Mouse (Mus musculus) layer of hippocampus, postnatal 14 days (tissue): ENCODE data around the gene Rnf157. TPM values are rescaled to one million over a fixed set of nuclear protein-coding genes. Genes with fewer than 3 reads are reported as not detected.

ENCODE experiments used
- DNase-seq, 2 experiments: peaks; one replicate each; pipeline ENCODE4 v3.0.0; 2021 to 2022; ENCODE audit warnings: low spot score in 2 of 2, mixed read lengths in 1 of 2
- total RNA-seq, 2 experiments: library from RNA; stranded (reverse); gene quantifications; 2 replicates each; pipeline ENCODE4 v1.2.3; 2021

The Rnf157 gene
- total RNA-seq, 2 experiments from 2014 or later, result 236 to 242 TPM

DNA sequence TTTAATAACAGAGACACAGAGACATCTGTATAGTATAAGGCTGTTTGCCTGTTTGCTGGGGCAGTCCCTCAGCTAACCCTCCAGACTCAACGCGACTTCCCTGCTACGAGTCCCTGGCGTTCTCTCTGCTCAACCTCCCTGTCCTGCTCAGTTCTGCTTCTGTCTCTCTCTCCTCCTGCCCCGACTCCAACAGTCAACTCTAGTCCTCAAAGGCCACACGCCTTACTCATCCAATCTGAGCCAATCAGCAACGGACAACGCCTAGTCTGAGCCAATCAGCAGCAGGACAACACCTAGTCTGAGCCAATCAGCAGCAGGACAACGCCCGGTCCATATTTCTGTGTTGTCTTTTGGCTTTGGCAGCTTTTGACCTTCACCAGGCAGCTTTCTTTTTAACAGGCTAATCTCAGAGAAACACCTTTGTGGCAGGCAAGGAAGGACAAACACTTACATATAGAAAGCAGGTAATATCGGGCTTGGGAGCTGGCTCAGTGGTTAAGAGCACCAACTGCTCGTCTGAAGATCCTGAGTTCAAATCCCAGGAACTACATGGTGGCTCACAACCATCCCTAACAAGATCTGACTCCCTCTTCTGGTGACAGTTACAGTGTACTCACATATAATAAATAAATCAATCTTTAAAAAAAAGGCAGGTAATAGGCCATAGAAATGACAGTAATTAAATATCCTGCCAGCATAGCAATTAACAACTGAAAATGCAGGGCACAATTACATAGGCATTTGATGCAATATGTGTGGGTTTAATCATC, 104.9 kb downstream of the Rnf157 start:
- DNase-seq, result no peak

DNA sequence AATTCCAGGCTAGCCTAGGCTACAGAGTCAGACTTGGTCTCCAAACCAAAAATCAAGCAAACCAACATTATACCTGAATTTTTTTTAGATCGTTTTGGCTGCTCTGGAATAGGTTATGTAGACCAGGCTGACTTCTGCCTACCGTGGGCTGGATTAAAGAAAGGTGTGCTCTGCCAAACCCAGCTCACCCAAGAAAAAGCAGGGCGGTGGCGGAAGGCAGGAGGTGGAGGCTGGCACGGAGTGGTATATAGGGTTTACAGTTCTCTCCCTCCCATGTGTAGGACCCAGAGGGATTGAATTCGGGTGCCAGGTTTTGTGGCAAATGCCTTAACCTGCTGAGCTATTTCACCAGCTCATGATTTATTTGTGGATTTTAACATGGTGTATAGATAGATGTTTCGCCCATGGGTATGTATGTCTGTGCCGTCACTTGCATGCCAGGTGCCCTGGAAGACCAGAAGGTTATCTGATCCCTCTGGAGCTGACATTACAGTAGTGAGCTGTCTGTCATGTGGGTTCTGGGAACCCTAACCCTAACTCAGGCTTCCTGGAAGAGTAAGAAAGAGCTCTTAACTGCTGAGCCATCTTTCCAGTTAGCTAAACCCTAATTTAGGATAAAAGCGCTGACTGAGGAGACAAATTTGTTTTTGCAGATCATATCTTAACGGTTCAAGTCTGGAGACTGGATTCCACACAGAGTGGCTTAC, 105.7 kb downstream of the Rnf157 start, which contains the start of gene Exoc7:
Exoc7 (minus strand) TSS at position 215 of the 707 bp plus-strand sequence.
- DNase-seq, result no peak

GRCm38 (mm10) chr11:116306126-116306982, 106.5 kb downstream of the Rnf157 start:
- DNase-seq, result peak; percentile 85 to 92

DNA sequence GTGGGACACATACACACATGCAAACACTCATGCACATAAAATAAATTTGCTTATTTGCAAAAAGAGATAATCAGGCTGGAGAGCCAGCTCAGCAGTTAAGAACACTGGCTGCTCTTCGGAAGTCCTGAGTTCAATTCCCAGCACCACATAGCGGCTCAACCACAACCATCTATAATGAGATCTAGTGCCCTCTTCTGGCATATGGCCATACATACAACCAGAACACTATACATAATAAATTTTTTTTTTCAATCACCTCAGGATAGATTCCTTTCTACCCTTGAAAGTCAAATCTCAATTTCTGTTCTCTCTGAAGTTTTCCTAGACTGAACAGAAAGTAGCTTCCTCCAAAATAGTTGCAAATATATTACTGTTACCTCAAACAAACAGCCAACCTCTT, 107.4 kb downstream of the Rnf157 start:
- no peak for DNase-seq

GRCm38 (mm10) chr11:116298621-116299020, 114.2 kb downstream of the Rnf157 start:
- no peak for DNase-seq

DNA sequence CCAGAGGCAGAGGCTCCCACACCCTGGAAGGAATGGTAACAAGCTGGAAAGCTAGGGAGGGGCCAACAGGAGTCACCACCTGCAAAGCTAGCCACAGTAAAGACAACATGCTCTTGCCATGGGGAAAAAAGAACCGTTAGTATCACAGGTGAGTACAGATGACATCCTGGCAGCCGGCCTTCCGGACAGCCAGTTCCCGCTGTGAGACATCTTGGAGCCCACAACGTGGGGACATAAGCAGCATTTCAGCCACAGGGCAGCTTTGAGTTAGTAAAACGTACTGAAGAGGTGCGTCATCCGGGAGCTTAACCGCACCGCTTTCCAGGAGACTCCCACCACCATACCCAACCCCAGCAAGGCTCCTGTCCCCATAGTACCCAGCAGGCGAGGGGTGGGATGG, 114.6 kb downstream of the Rnf157 start:
- no peak for DNase-seq

DNA sequence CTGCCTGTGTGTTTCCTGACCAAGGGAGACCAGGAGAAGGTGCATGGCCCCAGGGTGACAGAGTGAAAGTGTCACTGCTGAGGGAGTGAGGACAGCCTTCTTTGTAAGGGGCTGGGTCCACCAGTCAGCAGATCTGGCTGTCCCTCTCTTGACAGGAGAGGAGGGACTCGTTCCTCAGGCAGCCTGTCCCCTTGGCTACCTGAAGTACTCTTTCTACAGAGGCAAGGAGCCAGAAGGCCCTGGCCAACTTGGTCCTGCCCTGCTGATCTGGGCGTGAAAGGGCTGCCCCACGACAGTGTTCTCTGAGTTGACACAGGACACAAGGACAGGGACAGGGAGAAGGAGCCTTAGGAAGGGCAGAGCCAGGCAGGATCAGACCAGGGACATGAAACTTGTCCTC, 115.8 kb downstream of the Rnf157 start:
- DNase-seq, result no peak

- DNase-seq, result no peak
These were observed 116.6 kb downstream of the Rnf157 start for GRCm38 (mm10) chr11:116296191-116296734.

DNA sequence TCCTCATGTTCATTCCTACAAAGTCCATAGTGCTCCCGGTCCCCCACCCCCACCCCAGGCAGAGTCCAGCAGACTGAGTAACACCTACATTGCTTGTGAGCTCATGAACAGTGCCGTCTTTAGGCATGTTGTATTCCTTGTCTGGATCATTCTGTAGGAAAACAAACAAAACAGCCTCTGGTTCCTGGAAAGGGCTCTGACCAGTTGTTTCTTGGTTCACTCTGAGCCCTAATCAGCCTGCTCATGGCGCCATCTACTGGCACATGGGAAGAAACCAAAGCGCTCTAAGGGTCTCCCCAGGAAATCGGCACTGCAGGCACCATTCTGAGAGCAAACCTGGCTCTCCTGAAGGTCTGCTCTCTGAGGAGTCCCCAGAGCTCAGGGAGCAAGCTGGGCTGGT, 118.5 kb downstream of the Rnf157 start:
- DNase-seq, result peak; percentile 43 to 52

DNA sequence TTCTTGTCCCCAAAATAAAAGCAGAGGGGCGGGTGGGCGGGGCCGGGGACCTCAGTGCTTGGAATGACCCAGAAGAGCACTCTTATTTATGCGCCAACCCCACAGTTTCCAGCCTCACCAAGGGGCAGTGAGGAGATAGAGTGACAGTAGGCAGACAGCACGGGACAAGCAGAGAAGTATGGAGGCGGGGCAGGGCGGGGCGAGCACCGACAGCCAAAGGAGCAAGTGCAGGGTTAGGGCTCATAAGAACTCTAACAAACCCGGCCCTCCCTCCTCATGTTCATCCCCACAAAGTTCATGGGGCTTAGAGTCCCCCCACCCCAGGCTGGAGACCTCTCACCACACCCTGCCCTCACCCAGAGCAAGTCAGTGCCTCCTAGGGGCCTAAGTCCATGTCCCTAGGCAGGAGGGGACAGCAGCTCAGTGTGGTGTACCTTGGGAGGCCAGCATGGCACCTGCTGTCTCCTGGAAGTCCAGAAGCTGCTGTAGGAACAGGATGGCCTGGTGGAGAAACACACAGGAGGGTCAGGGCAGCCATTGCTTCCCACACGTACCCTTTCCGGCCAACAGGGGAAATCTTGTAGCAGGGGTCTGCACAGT, 119.2 kb downstream of the Rnf157 start:
- no peak for DNase-seq

DNA sequence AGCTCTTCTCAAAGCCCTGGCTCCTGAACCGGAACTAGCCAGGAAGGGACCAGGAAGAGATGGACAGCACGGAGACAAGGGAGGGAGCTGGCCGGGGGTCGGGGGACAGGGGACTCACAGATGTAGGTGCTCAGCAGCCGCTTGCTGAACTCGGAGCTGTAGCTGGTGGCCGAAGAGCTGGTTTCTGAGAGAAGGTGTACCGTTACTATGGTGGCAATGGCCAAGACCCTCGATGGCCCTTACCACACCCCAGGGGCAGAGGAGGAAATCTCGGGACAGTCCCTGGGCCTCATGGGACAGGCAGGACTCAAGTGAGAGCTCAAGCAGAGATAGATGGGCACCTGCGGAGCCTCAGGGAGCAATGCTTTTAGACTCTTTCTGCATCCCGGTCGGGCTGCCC, 120.4 kb downstream of the Rnf157 start:
- no peak for DNase-seq

DNA sequence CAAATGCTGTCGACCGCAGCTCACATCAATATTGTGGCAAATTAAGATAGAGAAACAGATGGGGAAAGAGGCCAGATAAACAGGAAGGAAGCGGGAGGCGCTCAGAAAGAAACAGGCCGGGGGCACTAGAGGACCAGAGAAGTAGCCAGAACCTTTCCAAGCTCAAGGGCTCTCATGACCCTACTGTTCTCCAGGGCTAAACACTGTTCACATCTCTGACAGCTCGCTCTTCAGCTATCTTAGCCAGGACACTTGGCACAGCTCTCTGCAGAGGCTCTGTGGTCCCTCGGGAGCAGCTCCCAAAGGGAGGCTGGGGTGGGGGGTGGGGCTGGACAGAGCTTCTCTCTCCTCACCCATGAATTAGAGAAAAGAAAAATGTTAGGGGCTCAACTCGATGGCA, 122.3 kb downstream of the Rnf157 start:
- no peak for DNase-seq

- no peak for DNase-seq
These were observed 125.5 kb downstream of the Rnf157 start for GRCm38 (mm10) chr11:116287351-116287750.

Other genes starting within 250 kb of the Rnf157 start
- gene Fbf1, start 244.9 kb downstream of the Rnf157 start, total RNA-seq, result 100 to 1,000 TPM in 1 of 2 experiments, 10 to 100 TPM in 1; 87.9 to 102 TPM
- 10 to 100 TPM; 42.9 to 53.7 TPM for gene Ten1, start 214.2 kb downstream of the Rnf157 start, total RNA-seq
- 100 to 1,000 TPM; 123 to 125 TPM for gene Acox1, start 214.0 kb downstream of the Rnf157 start, total RNA-seq
- under 1 TPM; 0.44 to 0.72 TPM for gene Evpl, start 175.0 kb downstream of the Rnf157 start, total RNA-seq
- 10 to 100 TPM; 52.0 to 55.7 TPM for gene Srp68, start 138.8 kb downstream of the Rnf157 start, total RNA-seq
- not detected for gene Galr2, start 132.1 kb downstream of the Rnf157 start, total RNA-seq
- gene Exoc7, start 105.8 kb downstream of the Rnf157 start, total RNA-seq, result 10 to 100 TPM; 76.5 to 77.8 TPM
- 10 to 100 TPM in 1 of 2 experiments, 1 to 10 TPM in 1; 6.9 to 13.4 TPM for gene Foxj1, start 77.6 kb downstream of the Rnf157 start, total RNA-seq
- 10 to 100 TPM; 38.7 to 41.4 TPM for gene Ubald2, start 21.1 kb upstream of the Rnf157 start, total RNA-seq
- under 1 TPM in 1 of 2 experiments, not detected in 1; 0.07 TPM for gene Qrich2, start 53.2 kb upstream of the Rnf157 start, total RNA-seq
- 10 to 100 TPM; 86.1 to 90.6 TPM for gene Prpsap1, start 81.2 kb upstream of the Rnf157 start, total RNA-seq
- gene Sphk1, start 117.9 kb upstream of the Rnf157 start, total RNA-seq, result 1 to 10 TPM; 2.2 TPM
- gene Ube2o, start 168.4 kb upstream of the Rnf157 start, total RNA-seq, result 100 to 1,000 TPM; 104 to 108 TPM
- gene Aanat, start 173.4 kb upstream of the Rnf157 start, total RNA-seq, result under 1 TPM; 0.39 to 0.76 TPM
- 1 to 10 TPM; 1.6 to 1.7 TPM for gene Rhbdf2, start 214.0 kb upstream of the Rnf157 start, total RNA-seq
- gene Prcd, start 240.5 kb upstream of the Rnf157 start, total RNA-seq, result 1 to 10 TPM; 4.6 to 5.0 TPM
- gene Cygb, start 241.3 kb upstream of the Rnf157 start, total RNA-seq, result 10 to 100 TPM; 48.9 to 52.1 TPM